ENCODE assay signal across 17 mouse cellular contexts in the genomic region with DNA sequence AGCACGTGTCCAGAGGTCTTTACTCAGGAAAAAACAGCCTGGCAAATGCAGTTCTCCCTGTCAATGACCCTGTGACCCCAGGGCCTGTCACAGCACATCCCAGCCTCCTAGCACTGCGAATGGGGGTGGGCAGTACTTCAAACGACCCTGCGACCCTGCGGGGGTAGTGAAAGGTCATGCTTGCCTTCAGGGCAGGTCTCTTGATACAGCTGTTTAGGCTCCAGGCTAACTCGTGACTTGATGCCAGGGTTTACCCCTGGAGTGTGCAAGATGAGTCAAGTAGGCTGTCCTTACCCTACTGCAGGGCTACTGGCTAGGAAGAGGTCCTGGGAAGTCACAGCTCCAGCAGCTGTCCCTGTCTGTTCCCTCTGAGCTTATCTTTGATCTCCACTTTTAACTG. TPM values are rescaled to one million over a fixed set of nuclear protein-coding genes. Genes with fewer than 3 reads are reported as not detected.
DNase-seq lines count a peak whose midpoint lies in the region; ATAC-seq lines count a peak whose summit lies in the region.
"Had no signal": no experiment of that assay in that cellular context is flagged by ENCODE, and none has a peak within 500 bp of the region (broad histone marks: within the 10 kb centered on the region; RNA-seq: fewer than 3 reads in every experiment).

No protein-coding gene starts in this region.

- no peak overlapping the region for H3K27ac ChIP-seq in limb, embryonic 10.5 days
- peak overlapping the region; percentile 45; the same call in 1 of the 2 replicates for H3K27ac ChIP-seq in liver, embryonic 16.5 days (ENCODE audit: low read length)
- H3K27ac ChIP-seq in forebrain, embryonic 12.5 days = no peak overlapping the region
- no peak overlapping the region for H3K27ac ChIP-seq in heart, embryonic 10.5 days
- no peak overlapping the region for H3K27ac ChIP-seq in hindbrain, embryonic 12.5 days
- H3K27ac ChIP-seq: hindbrain, embryonic 13.5 days; kidney, postnatal 0 days; neural tube, embryonic 13.5 days had no signal

- no peaks in the 10 kb centered on the region for H3K36me3 ChIP-seq in limb, embryonic 10.5 days
- no peaks in the 10 kb centered on the region for H3K36me3 ChIP-seq in liver, embryonic 16.5 days (ENCODE audit: control insufficient read depth, insufficient read depth)
- no peaks in the 10 kb centered on the region for H3K36me3 ChIP-seq in forebrain, embryonic 12.5 days (replicated peaks)
- no peaks in the 10 kb centered on the region for H3K36me3 ChIP-seq in heart, embryonic 10.5 days
- no peaks in the 10 kb centered on the region for H3K36me3 ChIP-seq in hindbrain, embryonic 12.5 days
- H3K36me3 ChIP-seq: heart, embryonic 12.5 days; hindbrain, embryonic 13.5 days; neural tube, embryonic 13.5 days had no signal

- peak; percentile 86 for DNase-seq in heart, adult 11 months
- no peak for DNase-seq in heart, adult 9 months (ENCODE audit: low spot score in 2 of 2)
- peak; percentile 92 for DNase-seq in ZHBTc4 (ENCODE audit: low read depth, low spot score)
- DNase-seq in limb, embryonic 10.5 days (ENCODE audit: low spot score) = peak; percentile 40
- no peak for DNase-seq in heart, embryonic 10.5 days (ENCODE audit: low spot score)
- DNase-seq: adrenal gland, postnatal 14 days; B cell, adult 2 months; cerebellum, adult 11-12 months; lung, adult 2 months had no signal

- no peak overlapping the region for H3K4me3 ChIP-seq in limb, embryonic 10.5 days
- no peak overlapping the region for H3K4me3 ChIP-seq in liver, embryonic 16.5 days (ENCODE audit: low read depth, low read length)
- no peak overlapping the region for H3K4me3 ChIP-seq in forebrain, embryonic 12.5 days (replicated peaks)
- no peak overlapping the region for H3K4me3 ChIP-seq in heart, embryonic 10.5 days
- no peak overlapping the region for H3K4me3 ChIP-seq in hindbrain, embryonic 12.5 days
- H3K4me3 ChIP-seq: heart, embryonic 12.5 days; hindbrain, embryonic 13.5 days; megakaryocyte, embryonic 14.5 days; neural tube, embryonic 13.5 days had no signal

- peak; percentile 60 for ATAC-seq in liver, embryonic 16.5 days (ENCODE audit: low read depth)
- no peak for ATAC-seq in forebrain, embryonic 12.5 days (ENCODE audit: low FRiP score)
- ATAC-seq in hindbrain, embryonic 12.5 days (ENCODE audit: low FRiP score) = no peak

- H3K4me2 ChIP-seq in liver, embryonic 16.5 days (ENCODE audit: low read depth, low read length) = no peak overlapping the region
- no peak overlapping the region for H3K4me2 ChIP-seq in forebrain, embryonic 12.5 days
- no peak overlapping the region for H3K4me2 ChIP-seq in hindbrain, embryonic 12.5 days (replicated peaks)
- H3K4me2 ChIP-seq: heart, embryonic 12.5 days; hindbrain, embryonic 13.5 days; neural tube, embryonic 13.5 days had no signal

- peaks cover 6% of the 10 kb centered on the region for H3K4me1 ChIP-seq in limb, embryonic 10.5 days
- H3K4me1 ChIP-seq in liver, embryonic 16.5 days (ENCODE audit: control insufficient read depth, low read depth, low read length) = no peaks in the 10 kb centered on the region
- peaks cover 4% of the 10 kb centered on the region for H3K4me1 ChIP-seq in forebrain, embryonic 12.5 days
- peaks cover 8% of the 10 kb centered on the region for H3K4me1 ChIP-seq in heart, embryonic 10.5 days
- no peaks in the 10 kb centered on the region for H3K4me1 ChIP-seq in hindbrain, embryonic 12.5 days
- H3K4me1 ChIP-seq: hindbrain, embryonic 13.5 days; megakaryocyte, embryonic 14.5 days; neural tube, embryonic 13.5 days had no signal

- no peaks in the 10 kb centered on the region for H3K27me3 ChIP-seq in limb, embryonic 10.5 days (ENCODE audit: low read depth, poor library complexity, severe bottlenecking)
- no peaks in the 10 kb centered on the region for H3K27me3 ChIP-seq in liver, embryonic 16.5 days (ENCODE audit: control insufficient read depth, insufficient read depth, low read depth, low read length)
- H3K27me3 ChIP-seq in forebrain, embryonic 12.5 days = no peaks in the 10 kb centered on the region
- no peaks in the 10 kb centered on the region for H3K27me3 ChIP-seq in heart, embryonic 10.5 days (ENCODE audit: insufficient read depth, poor library complexity, severe bottlenecking)
- H3K27me3 ChIP-seq in hindbrain, embryonic 12.5 days = no peaks in the 10 kb centered on the region
- H3K27me3 ChIP-seq: heart, embryonic 12.5 days; hindbrain, embryonic 13.5 days; neural tube, embryonic 13.5 days had no signal

- H3K9me3 ChIP-seq in limb, embryonic 10.5 days (replicated peaks) = no peaks in the 10 kb centered on the region
- H3K9me3 ChIP-seq in liver, embryonic 16.5 days (replicated peaks; ENCODE audit: control insufficient read depth, low read length) = no peaks in the 10 kb centered on the region
- no peaks in the 10 kb centered on the region for H3K9me3 ChIP-seq in forebrain, embryonic 12.5 days
- no peaks in the 10 kb centered on the region for H3K9me3 ChIP-seq in heart, embryonic 10.5 days
- H3K9me3 ChIP-seq in hindbrain, embryonic 12.5 days (replicated peaks) = no peaks in the 10 kb centered on the region
- H3K9me3 ChIP-seq: heart, embryonic 12.5 days; hindbrain, embryonic 13.5 days; megakaryocyte, embryonic 14.5 days; neural tube, embryonic 13.5 days had no signal

- 1% methylated on average over 6 of the region's 6 CpGs for WGBS in limb, embryonic 10.5 days
- WGBS in liver, embryonic 16.5 days (ENCODE audit: insufficient replicate concordance) = 13% methylated on average over 6 of the region's 6 CpGs
- 10% methylated on average over 6 of the region's 6 CpGs for WGBS in forebrain, embryonic 12.5 days
- 7% methylated on average over 6 of the region's 6 CpGs for WGBS in heart, embryonic 10.5 days
- 8% methylated on average over 6 of the region's 6 CpGs for WGBS in hindbrain, embryonic 12.5 days

- no peak overlapping the region for H3K9ac ChIP-seq in liver, embryonic 16.5 days (ENCODE audit: low read depth, low read length)
- no peak overlapping the region for H3K9ac ChIP-seq in forebrain, embryonic 12.5 days
- no peak overlapping the region for H3K9ac ChIP-seq in hindbrain, embryonic 12.5 days
- H3K9ac ChIP-seq: heart, embryonic 12.5 days; hindbrain, embryonic 13.5 days; neural tube, embryonic 13.5 days had no signal

RNA-seq across cellular contexts. Expression of a gene that starts 13.1 kb away (rescaled TPM):
- 5.4 and 5.5 TPM in 2 replicates for polyA plus RNA-seq in limb, embryonic 10.5 days (2016; fragmentation: Nextera tagmentation; extraction: Ambion mirVana)
- polyA plus RNA-seq in liver, embryonic 16.5 days (2015; fragmentation: Nextera tagmentation; extraction: Ambion mirVana) = 8.2 and 9.0 TPM in 2 replicates
- polyA plus RNA-seq in forebrain, embryonic 12.5 days (2016; fragmentation: Nextera tagmentation; extraction: Ambion mirVana) = 2.6 and 2.9 TPM in 2 replicates
- polyA plus RNA-seq in heart, embryonic 10.5 days (2016; fragmentation: Nextera tagmentation; extraction: Ambion mirVana) = 9.4 and 10.9 TPM in 2 replicates
- polyA plus RNA-seq in hindbrain, embryonic 12.5 days (2016; fragmentation: Nextera tagmentation; extraction: Ambion mirVana) = 5.0 and 5.6 TPM in 2 replicates

Comparison
In these comparisons a context has a peak if more than half of its experiments do, and no peak if none do; other contexts are left out.
1. DNase-seq: peak in heart, adult 11 months (single experiment), ZHBTc4 (single experiment) and limb, embryonic 10.5 days (single experiment); none in heart, adult 9 months (0 of 2) and heart, embryonic 10.5 days (single experiment).